Mouse (Mus musculus): ENCODE measurements at regions not wholly inside any gene's neighbourhood (a gene's known extent, or its start where the extent isn't known, plus 50 kb on each side); places are given as distances from the start of the nearest gene placed in this dataset.
"Not testable (repeated sequence)": the region's sequence is repeated elsewhere in the genome, so short reads cannot be mapped to it uniquely, and the experiment has no call there.

- TF ChIP-seq POLR2A (IDR thresholded peaks at IDR 0.05; ENCODE audit: low read depth, low read length); CTCF (conservative IDR thresholded peaks at IDR 0.05; ENCODE audit: insufficient read depth, insufficient read length, low read depth, low read length): not testable (repeated sequence)
Measured at GRCm38 (mm10) chrX:65648251-65648650, 600.8 kb downstream of the Ctag2 start.

Measured in kidney, adult 2 months (tissue).